Mouse (Mus musculus) G1E-ER4 (cell line): ENCODE results near the gene 1110008L16Rik. TPM values are rescaled to one million over a fixed set of nuclear protein-coding genes. Genes with fewer than 3 reads are reported as not detected.

ENCODE experiments used
- GATA1 ChIP-seq: IDR thresholded peaks from one replicate; pipeline ENCODE4 v1.8.0; 2012; ENCODE audit warnings: low read length, inconsistent platforms
- polyA plus RNA-seq: library from polyadenylated mRNA; stranded (reverse); fragments of >175 nt; gene quantifications from 2 replicates; pipeline ENCODE4 v1.2.3, GENCODE M21; 2012

The 1110008L16Rik gene
- 1.0 and 1.5 TPM in 2 replicates for polyA plus RNA-seq

DNA sequence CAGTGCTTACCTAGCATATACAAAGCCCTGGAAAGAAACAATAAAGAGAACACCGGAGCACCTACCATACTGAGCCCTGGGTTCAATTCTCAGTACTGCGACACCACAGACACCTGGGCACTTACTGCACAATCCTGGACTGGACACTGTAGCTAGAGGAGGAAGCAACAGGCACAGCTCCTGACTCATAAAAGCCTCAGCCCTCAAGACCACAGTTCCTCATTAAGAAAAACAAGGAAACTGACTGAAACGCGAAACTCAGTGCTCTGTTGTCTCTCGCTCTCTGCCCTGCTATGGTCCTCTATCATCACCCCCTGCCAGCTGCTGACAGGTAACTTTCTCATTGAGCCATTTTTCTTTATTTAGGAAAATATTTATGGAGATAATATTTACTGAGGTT, at the start of gene 1110008L16Rik:
Gene 1110008L16Rik, plus strand, starts transcription at position 242 of the 400 bp plus-strand sequence.
- TF ChIP-seq GATA1, result no peak

DNA sequence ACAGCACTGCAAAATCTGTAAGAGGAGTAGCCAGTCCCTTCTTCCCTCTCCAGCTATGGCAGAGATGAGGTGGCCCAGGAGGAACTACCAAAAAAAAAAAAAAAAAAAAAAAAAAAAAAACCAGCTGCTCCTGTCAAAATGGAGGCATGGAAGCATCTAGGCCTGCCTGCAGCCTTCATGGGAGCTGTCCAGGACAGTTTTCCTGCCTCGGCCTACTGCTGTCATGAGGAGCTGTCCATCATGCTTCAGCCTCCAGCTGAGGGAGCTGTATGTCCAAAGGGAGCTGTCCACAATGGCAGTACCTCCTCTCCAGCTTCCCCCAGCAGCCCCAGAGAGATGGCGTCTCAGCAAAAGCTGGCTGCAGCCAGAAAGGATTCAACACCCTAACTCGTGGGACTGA, 27.1 kb upstream of the 1110008L16Rik start:
- no peak for TF ChIP-seq GATA1

DNA sequence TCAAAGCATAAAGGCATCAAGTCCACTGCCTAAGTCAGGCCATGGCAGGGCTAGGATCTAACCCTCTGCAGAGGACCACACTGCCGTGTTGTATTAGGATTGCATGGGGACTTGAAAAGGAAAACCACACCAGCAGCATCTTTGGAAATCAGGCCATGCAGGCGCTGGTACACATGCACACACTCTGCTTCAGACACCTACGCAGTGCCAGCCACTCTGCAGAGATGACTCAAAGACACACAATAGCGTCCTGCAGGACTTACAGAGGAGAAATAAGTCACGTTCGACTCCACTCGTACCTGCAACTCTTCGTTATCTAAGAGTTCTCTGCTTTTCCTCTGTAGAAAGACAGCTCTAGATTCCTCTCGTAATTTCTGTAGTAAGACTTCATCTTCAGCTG, 1.3 kb upstream of the 1110008L16Rik start:
- no peak for TF ChIP-seq GATA1

DNA sequence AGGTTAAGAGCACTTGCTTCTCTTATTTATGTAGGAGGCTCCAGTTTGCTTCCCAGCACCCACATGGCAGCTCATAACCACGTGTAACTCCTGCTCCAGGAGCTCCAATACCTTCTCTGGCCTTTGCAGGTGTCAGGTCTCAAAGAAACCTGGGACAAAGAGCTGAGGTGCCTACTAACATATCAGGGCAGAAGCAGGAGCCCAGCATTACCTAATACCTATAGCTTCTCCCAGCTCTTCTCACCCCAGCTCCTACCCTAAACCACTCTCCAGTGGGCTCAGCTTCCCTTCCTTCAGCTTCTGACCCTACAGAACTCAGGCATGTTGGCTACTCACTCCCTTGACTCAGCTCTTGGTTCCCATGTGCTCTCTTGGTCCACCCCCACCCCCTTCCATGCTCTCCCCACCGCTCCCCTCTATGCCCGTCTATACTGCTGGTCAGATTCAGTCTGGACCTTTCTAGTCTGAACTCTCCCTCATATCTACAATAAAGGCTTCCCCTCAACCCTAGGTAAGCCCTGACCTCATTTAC, 1.5 kb downstream of the 1110008L16Rik start:
- no peak for TF ChIP-seq GATA1

DNA sequence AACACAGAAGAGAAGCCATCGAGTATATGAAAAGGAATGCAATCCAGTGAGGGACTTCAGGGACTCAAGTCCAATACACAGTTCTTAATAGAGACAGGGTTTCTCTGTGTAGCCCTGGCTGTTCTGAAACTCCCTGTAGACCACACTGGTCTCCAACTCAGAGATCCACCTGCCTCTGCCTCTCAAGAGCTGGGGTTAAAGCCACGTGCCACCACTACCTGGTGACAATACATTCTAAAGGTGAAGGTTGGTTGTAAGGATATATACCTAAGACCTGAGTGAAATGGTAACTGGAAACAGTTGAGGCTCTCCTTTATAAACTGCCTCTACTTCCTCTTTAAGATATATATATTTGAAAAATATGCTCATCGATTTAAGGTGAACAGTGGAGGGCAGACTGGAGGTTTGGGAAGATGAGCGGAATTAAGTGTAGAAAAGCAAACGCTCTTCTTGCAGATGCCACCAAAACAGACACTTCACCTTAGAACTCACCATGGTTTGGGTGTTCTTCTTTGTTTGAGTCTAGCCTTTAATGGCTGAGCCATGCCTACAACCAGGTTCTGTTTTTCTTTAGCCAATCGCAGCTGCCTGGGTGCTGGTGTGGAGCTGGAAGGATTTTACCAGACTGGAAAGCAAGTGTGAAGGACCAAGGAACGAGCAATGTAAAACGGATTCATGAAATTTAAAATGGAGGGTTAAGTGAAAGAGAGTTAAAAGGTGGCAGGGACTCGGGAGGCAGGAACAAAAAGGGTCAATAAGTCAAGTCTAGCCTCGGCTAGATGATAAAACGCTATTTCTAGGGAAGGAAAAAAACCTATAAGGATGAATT, 2.3 kb downstream of the 1110008L16Rik start:
- no peak for TF ChIP-seq GATA1

DNA sequence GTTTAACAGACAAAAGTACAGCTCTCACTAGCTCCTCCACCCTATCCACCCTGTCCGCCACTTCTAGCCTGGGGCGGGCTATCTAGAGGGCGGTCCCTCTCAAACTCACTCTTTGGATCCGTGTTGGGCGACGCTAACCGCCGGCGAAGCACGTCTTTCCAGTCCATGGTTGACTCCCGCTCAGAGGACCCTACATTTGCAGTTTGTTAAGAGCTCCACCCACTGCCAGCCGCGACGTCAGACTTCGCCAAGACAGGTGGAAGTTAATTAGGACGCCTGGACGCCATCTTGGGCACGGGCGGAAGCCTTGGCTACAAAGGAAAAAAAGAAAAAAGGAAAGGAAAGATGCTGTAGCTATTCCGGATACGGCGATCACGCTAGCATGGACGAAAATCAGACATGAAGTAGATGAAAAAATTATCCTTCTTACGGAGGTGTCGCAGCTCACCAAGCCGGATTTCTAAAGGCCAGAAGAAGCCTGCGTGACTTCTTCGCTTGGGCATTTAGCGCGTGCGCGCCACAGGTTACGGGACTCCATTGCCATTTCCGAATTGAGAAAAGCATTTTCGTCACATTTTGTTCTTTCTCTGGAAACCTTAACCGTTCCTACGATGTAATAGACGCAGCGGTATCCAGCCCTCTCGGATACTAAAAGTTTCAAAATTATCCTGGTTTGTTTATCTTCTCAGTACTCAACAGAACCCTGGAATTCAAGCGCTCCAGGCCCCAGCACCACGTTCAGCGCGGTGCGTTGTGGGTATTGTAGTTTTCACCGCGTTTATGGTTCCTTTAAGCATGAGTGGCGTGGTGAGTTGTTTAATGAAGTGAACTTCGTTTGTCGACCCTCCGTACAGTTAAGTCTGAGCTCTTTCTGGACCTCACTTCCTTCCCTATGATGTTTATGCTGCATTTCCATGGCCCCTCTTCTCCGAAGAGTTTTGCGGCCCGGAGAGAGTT, 3.4 kb downstream of the 1110008L16Rik start, which contains the start of gene Ppp2r3c:
Gene Ppp2r3c, minus strand, starts transcription at position 514 of the 957 bp plus-strand sequence.
- no peak for TF ChIP-seq GATA1

DNA sequence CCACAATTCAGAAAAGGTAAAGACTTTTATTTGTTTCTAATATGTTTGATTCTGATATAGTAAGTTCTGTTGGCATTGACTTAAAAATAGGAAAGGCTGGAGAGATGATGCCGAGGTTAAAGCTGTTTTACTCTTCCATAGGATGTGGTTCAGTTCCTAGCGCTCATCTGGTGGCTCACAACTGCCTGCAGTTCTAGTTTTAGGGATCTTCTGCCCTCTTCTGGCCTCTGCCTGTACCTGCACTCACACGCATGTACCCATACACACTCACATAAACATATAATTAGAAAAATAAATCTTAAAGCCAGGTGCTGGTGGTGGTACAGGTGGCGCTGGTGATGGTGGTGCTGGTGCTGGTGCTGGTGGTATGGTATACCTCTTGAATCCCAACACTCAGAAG, 7.0 kb downstream of the 1110008L16Rik start:
- TF ChIP-seq GATA1, result no peak

DNA sequence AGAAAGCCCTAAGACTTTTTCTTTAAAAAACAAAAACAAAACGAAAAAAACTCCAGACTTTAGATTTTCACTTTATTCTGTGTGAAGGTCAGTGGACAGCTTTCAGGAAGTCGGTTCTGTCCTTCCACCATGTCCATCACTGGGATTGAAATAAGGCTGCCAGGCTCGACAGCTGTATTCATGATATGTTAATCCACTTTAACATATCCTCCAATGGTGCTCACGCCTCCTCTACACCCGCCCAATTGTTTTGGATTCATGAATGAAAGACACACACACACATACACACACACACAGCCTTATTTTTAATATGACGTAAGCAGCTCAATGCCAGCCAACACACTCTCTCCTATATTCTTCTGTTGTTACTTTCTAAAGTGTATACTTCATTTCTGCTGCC, 8.2 kb downstream of the 1110008L16Rik start:
- no peak for TF ChIP-seq GATA1

DNA sequence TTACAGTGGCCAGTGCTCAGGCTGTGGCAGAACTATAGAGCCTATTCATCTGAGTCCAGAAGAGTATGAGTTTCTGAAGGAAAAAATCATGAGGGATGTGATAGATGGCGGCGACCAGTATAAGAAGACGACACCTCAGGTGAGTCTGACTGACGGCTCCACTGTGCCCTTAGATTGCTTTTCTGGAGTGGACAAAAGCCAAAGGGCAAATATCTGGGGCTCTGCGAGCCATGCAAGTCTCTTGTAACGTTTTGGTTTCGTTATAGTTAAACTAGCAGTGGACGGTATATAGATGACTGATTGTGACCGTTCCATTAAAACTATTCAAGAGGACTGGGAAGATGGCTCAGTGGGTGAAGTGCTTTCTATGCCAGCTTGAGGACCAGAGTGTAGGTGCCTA, 9.4 kb downstream of the 1110008L16Rik start:
- no peak for TF ChIP-seq GATA1

DNA sequence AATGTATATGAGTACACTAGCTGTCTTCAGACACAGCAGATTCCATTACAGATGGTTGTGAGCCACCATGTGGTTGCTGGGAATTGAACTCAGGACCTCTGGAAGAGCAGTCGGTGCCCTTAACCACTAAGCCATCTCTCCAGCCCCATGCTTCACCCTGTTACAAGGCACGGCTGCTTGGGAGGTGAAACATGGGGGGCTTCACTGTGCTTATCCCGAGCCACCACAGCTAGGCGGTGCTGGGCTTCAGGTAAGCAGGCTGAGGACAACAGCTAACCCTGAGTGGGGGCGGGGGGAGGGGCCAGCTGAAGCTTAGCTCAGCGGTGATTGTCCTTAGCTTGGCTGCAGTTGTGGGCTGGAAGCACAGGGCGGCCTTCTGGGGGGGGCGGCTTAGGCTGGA, 10.1 kb downstream of the 1110008L16Rik start:
- no peak for TF ChIP-seq GATA1

DNA sequence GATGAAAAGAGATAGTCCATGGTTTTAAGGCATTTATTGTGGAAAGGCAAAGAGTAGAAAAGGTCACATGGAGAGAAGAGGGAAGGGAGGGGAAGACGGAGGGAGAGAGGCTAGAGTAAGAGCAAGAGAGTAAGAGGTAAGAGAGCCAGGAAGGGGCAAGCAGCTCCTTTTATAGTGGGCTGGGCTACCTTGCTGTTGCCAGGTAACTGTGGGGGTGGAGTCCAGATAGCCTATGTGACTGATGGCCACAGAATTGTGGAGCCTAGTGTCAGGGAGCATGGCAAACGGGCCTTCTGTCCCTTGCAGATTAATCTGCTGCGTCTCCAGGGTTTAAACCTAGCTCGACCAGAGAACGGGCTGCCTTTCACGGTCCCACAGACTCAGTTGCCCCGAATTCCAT, 12.5 kb downstream of the 1110008L16Rik start:
- no peak for TF ChIP-seq GATA1

DNA sequence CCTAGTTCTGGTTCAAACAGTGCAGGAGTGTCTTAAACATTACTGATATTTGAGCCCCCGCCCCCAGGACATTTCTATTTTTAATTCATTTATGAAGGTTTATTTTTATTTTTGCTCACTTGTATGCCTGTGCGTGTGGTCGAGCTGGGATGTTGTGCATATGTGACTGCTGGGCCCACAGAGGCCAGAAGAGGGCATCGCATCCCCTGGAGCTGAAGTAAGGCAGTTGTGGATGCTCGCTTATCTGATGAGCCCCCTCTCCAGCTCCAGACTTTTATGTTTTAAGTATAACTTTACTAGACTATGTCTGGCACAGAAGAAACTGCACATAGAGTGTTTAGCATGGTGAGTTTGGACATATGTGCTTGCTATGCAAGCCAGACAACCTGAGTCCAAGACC, 14.5 kb downstream of the 1110008L16Rik start:
- no peak for TF ChIP-seq GATA1

DNA sequence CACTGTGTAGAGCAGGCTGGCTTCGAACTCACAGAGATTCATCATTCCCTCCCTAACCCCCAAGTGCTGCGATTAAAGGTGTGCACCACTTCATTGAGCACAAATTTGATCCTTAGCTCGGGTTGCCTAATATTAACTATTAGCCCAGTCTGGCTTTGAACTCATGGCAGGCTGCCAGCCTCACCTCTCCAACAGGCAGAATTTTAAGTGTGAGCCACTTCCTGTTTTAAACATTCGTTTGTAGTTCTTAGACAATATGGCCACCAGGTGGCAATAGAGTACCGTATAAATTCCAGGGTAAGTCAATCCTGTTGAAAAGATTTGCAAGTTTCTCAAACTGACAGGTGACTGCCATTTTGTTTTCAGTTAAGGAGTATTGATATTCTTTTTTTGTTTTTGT, 15.8 kb downstream of the 1110008L16Rik start:
- no peak for TF ChIP-seq GATA1

DNA sequence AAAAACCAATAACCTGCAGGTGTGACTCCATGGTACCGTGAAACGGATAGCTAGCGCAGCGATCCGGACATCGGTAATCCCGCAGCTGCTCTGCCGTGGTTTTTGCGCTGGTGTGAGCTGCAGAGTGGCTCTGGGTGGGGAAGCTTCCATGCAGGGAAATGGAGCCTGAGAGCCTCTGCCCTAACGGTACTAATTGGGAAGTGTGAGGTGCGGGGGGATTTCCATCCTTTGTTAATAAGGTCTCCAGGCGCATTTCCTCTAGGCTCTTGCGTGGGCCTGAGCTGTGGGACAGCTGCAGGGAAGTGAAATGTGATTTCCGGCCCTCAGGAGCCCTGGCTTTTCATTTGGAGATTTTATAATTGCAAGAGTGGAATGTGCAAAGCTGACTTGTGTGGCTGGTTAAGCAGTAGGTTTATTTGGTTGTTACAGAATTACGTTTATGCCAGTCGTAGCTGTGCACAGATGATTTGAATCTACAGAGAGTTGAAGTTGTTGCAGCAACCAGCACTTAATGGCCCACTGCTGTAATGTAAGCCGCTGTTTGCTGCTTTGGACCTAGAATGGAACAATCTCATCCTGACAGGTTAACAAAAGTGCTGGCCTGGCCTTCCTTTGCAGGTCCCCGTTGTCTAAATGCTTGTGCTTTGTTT, 22.4 kb downstream of the 1110008L16Rik start:
- TF ChIP-seq GATA1, result no peak

DNA sequence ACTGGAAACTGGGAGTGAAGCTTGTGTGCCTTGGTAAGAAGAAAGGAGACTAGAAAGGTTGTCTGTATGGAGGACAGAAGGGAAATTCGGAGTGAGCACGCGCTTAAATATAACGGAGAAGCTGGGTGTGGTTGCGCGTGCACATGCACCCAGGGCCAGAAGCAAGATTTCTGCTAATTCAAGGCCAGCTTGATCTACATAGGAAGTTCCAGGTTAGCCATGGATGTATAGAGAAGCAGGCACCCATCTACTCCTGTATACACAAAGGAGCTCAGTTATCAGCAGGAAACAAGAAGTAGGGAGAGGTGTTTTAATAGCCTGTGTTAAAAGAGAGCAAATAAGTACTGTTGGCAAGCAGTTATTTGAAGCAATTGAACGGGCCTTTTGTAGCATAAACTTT, 26.3 kb downstream of the 1110008L16Rik start:
- TF ChIP-seq GATA1, result no peak
